Mouse (Mus musculus): ENCODE data around the gene Gigyf1. TPM values are rescaled to one million over a fixed set of nuclear protein-coding genes. Genes with fewer than 3 reads are reported as not detected.
A peak's percentile ranks its signal among the peaks of the same experiment; 100 is the strongest.

The Gigyf1 gene
- total RNA-seq, 2 experiments from 2014 or later: 27.5 to 30.7 TPM

DNA sequence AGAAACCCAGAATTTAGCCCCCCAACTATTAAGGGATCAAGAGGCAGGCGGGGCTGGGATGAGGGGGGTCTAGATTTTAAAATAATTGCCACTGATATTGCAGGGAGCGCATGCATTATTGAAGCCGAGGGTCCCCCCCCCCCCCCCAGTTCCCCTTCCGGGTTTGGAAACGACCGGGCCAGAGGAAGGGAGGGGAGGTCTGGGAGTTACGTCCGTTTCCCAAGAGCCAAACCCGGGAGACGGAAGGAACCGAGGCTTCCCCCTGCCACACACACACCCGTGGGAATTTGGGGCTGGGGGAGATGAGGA lies 14.4 kb downstream of the Gigyf1 start:
- no peak for DNase-seq (ENCODE audit: low spot score in 2 of 2)

DNA sequence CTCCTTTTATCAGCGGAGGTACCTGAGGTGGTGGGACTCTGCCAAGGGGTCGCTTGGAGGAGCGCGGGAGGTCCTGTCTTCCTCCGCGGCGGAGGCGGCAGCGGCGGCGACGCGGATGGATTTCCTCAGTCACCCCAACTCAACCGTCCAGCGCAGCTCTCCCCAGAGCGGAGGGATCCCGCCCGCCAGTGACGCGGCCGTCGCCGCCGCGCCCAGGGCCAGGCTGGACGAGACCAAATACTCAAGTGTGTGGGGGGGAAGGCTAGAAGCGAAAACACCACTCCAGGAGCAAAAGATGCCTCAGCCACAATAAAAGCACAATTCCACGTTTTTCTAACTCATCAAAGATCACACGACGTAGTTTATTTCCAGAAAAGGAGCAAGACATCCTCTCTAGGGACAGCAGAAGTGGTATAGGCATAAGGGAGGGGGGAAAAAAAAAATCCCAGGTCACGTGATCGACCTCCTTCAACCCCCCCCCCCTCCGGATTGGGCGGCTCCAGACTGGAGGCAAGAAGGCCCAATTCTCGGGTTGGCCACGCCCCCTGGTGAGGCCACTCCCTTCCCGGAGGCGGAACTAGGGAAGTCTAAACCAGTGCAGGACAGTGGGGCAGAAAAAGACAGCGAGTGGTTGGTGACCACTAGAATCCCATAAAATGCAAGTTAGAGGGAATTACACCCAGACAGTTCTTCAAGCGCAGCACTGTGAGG lies 14.9 kb downstream of the Gigyf1 start, which contains the start of the genes Epo and Gnb2:
Gene Epo (minus strand): TSS at position 126 of the 711 bp plus-strand sequence.
Gene Gnb2 (minus strand): TSS at position 394 of the 711 bp plus-strand sequence.
- peak; percentile 96 to 99 for DNase-seq (ENCODE audit: low spot score in 2 of 2)

DNA sequence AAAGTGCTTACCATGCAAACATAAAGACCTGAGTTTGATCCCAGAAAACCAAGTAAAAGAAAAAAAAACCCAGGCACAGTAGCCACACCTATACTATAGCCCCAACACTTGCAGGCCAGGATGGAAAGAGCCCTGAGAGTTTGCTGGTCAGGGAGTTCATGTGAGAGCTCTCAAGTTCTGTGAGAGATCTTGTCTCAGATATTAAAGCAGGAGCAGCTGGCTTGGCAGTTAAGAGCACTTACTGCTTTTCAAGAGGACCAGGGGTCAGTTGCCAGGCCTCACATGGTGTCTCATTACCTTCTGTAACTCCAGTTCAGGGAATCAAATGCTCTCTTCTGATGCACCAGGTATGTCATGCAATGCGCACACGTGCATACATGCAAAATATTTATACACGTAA lies 16.4 kb downstream of the Gigyf1 start:
- DNase-seq (ENCODE audit: low spot score in 2 of 2): no peak

DNA sequence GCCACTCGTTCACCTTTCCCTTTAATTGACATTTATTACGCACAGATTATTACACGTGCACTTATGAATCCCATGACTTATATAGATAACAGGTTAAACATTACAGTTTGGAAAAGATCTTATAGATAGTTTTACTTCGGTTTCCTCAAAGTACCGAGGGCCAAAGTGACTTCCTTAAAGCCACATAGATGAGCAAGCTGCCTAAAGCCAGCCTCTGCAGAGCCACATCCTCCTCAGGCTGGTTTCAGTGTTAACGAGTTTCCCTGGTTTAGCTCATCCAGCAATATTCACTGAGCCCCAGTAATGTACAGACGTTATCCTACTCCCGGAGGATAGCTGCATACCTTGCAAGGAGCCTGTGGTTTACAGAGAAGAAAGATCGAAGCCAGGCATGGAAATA lies 17.0 kb downstream of the Gigyf1 start:
- DNase-seq (ENCODE audit: low spot score in 2 of 2): no peak

DNA sequence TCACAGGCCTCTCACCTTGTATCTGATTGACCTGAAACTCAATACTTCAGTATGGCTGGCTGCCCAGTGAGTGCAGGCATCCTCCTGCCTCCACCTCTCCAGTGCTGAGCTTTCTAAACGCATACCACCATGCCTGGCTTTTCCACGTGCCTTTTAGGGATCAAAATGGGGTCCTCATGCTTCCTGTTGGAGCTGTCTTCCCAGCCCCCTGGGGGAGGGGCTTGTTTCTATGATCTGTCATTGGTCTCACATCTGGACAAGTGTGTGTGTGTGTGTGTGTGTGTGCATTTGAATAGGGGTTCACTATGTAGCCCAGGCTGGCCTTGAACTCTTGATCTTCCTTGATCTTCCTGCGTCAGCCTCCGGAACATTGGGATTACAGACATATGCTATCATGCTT lies 19.1 kb downstream of the Gigyf1 start:
- DNase-seq (ENCODE audit: low spot score in 2 of 2): peak in 1 of 2 experiments; percentile 11

DNA sequence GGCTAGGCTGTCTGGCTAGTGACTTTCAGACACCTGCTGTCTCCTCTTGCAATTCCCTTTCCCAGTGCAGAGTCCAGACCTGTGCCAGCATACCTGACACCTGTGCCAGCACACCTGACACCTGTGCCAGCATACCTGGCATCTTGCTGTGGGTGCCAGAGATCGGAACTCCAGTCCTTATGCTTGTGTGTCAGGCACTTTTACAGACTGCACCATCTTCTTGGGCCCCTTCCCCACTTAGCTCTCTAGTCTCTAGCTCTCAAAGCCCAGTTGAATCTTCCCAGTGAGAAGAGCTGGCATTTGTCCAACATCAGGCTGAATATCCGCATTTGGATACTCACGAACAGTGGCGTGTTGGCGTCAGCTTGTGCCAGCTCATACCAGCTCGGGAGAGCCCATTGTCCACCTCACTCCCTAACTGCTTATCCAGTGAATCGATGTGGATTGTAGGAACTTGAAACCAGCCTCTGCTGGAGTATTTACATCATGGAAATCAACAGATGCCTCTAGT lies 21.0 kb downstream of the Gigyf1 start:
- peak in 1 of 2 experiments; percentile 11 for DNase-seq (ENCODE audit: low spot score in 2 of 2)

DNA sequence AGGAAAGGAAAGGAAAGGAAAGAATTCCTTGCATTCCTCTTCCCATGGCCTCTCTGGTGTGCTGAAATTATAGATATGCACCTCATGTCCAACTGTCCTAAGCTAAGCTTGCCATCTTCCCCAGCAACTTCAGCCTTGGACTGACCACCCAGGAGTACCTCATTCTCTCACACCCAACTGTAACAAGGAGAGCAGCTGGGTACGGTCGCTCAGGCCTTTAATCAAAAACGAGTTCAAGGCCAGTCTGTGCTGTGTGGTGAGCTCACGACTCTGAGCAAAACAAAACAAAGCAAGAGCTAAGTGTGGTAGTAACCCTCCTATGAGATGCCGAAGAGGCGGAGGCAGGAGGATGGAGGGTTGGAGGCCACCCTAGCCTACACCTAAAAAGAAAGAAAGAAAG lies 22.6 kb downstream of the Gigyf1 start:
- peak in 1 of 2 experiments; percentile 10 for DNase-seq (ENCODE audit: low spot score in 2 of 2)

DNA sequence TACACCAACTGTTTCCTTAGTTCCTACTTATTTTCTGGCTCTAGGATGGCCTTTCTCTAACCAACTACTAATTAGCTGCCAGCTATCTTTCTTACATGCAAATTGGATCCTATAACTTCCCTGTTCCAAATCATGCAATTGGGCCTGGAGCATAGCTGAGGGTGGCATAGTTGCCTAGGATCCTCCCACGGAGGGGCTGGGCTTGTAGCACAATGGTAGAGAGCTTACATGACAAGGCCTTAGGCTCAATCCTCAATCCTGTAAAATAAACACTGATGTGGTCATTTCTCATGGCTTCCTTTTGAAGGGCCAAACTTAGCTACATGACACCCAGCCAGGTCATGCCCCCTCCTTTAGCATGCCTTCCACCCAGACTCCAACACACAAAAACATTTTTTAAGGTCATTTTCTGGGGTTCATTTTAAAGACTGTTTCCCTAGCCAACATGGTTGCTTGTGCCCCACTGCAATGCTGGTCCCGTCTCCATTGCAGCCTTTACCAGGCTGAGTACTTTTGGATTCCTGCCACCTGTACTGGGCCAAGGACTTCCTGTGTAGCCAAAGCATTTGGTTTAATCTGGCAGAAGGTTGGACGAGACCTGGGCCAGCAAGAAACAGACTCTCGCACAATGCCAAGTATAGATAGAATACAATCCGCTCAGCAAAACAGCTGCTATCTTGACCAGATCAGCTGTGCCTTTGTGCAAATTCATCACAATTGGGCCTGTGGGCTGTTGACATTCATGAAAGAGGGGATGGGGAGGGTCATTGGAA lies 23.6 kb downstream of the Gigyf1 start:
- peak in 1 of 2 experiments; percentile 13 for DNase-seq (ENCODE audit: low spot score in 2 of 2)

DNA sequence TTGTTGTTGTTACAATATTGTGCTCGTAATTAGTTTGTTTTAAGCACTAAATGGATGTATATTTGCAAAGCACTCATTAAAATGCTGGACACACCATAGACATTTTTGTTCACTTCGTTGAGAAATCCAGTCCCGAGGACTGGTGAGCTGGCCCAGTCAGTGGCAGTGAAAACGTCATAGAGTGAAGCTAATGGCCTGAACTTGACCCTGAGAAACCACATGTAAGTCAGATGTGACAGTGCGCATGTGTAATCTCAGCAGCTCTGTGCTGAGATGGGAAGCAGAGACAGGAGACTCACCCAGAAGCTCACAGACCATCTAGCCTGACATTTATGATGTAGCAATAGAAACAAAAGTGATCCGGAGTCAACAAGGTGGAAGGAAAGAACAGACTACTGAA lies 26.6 kb downstream of the Gigyf1 start:
- DNase-seq (ENCODE audit: low spot score in 2 of 2): no peak

DNA sequence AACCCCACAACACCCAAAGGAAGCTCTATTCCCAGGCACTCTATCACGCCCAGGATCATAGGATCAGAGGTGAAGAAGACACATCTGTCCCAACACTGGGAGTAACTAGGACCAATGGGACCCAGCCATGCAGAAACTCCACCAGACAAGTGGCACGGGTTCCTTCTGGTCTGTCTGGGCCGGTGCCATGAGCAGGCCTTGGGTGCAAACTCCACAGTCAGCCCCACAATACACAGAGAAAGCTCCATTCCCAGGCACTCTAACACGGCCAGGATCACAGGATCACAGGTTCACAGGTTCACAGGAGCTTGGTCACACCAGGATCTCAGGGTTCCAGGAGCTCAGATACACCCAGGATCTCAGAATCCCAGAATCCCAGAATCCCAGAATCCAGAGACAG lies 27.2 kb downstream of the Gigyf1 start:
- DNase-seq (ENCODE audit: low spot score in 2 of 2): peak in 1 of 2 experiments; percentile 8

DNA sequence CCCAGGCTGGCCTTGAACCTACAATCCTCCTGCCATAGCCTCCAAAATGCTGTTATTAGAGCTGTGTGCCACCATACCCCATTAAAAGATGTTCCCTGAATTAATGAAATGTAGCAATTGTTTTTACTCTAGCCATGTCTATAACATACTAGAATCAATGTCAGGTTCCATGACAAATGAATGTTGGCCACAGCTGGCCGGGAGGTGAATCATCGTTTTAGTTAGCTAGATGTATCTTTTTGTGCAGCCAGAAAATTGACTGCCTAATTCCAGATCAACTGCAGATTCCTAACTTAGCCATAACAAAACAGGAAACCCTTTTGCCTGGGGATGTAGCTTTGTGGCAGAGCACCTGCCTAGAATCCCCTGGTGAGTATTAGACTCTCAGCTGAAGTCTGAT lies 31.5 kb downstream of the Gigyf1 start:
- peak in 1 of 2 experiments; percentile 6 for DNase-seq (ENCODE audit: low spot score in 2 of 2)

DNA sequence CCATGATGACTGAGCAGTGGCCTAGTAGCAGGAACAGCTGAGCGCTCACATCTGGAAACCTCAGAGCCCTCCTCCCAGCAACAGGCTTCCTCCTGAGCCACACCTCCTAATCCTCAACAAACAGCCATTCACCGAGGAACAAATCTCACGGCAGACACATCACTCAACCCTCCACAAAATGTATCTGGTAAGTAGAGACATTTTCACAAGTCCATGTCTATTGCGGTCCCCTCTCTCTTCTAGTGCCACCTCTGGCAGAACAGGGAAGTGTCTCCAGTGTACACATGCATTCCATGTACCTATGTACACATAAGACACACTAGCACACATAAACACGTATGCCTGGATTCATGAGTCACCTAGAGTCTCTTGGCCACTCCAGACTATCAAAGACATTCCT lies 32.8 kb downstream of the Gigyf1 start:
- DNase-seq (ENCODE audit: low spot score in 2 of 2): peak in 1 of 2 experiments; percentile 9

DNA sequence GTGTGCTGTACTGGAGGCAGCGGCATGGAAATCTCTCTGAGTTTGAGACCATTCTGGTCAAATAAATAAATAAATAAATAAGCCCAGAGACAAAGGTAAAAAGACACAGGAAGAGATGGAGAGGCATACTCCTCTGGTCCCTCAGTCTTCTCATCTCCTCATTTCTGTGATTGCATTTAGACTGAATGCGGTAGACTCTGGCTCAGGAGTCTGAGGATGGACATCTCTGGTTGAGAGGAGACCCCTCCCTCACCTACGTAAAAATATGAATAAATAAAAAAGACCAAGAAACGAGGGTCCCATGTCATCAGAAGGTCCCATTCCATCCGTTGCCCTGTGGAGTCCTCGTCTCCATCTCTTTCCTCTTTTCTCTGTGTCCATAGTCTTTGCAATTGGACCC lies 34.7 kb downstream of the Gigyf1 start:
- no peak for DNase-seq (ENCODE audit: low spot score in 2 of 2)

DNA sequence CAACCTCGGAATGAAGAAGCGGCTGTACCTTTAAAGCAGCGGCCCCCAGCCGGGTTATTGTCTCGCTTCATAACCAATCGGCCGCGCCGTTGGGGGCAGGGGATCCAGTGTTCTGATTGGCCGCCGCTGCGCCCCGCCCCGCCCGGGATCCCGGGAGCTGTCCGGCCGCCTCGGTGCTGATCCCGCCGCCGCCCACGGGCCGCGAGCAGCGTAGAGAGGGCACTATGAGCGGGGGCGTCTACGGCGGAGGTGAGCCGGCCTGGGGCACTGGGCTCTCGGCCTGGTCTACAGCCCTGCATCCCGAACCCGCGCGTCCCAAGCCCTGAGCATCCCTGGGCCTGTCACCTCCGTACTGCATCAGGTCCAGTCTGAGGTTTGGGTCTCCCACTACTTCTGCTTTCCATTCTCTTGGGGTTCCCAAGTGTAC lies 35.1 kb downstream of the Gigyf1 start, which contains the start of gene Actl6b:
Gene Actl6b (plus strand): TSS at position 107 of the 427 bp plus-strand sequence.
- DNase-seq (ENCODE audit: low spot score in 2 of 2): peak; percentile 69 to 76

DNA sequence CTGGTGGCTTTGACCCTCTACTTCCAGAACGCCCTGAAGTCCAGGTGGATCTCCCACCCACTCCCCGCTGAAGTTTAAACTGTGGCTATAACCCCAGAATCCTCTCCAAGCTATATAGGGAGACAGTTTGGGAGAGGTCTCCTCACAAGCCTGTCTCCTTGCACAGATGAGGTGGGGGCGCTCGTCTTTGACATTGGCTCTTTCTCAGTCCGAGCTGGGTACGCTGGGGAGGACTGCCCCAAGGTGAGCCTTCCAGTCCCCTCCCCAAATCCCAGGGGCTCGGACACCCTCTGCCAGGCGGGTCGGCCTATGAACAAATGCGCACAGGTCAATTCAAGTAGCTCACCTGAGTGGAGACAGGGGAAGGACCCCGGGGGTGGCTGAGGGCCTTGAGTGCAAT lies 35.5 kb downstream of the Gigyf1 start:
- peak in 1 of 2 experiments; percentile 15 for DNase-seq (ENCODE audit: low spot score in 2 of 2)

DNA sequence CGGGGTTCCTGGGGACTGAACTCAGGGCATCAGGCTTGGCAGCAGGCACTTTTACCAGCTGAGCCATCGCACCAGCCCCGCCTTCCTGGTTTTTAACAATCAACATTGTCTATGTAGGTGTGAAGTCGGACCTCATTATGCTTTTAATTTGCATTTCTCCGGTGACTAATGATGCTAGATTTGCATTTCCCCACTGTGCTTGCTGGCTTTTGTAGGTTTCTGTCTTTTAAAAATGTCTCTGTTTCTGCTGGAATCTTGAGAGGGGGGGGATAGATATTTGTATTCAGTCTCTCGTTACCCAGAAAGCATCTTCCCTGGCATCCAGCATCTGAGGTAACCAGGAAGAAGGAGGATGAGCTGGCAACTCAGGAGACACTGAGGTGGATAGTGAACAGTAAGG lies 43.2 kb downstream of the Gigyf1 start:
- DNase-seq (ENCODE audit: low spot score in 2 of 2): no peak

DNA sequence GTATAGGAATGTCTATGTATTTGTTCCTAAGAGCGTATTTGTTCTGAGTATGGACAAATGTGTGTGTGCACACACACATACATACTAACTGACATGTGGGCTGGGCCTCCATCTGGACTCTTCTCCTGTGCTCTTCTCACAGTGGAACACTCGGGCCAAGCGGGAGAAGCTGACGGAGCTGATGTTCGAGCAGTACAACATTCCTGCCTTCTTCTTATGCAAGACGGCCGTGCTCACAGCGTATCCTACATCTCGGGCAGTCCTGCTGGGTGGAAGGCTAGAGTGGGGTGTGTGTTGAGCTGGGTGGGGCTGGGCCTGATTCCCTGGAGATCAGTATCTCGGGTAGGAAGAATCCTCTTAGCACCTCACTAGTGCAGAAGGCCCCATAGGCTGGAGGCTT lies 44.6 kb downstream of the Gigyf1 start:
- DNase-seq (ENCODE audit: low spot score in 2 of 2): no peak

DNA sequence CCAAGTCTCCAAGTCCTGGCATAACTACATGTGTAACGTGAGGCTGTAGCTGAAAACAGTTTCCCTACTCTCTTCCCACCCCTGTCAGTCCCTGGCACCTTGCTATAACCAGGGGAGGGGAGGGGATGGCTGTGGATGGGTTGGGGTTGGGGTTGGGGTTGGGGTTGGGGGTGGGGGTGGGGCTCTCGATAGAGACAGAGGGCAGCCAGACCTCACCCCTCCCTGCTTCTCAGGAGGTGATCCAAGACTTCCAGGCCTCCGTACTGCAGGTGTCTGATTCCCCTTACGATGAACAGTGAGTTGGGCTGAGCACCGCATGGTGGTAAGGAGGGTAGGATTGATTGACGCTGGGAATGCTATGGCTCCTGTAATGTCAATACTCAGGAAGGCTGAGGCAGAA lies 47.4 kb downstream of the Gigyf1 start:
- no peak for DNase-seq (ENCODE audit: low spot score in 2 of 2)

DNA sequence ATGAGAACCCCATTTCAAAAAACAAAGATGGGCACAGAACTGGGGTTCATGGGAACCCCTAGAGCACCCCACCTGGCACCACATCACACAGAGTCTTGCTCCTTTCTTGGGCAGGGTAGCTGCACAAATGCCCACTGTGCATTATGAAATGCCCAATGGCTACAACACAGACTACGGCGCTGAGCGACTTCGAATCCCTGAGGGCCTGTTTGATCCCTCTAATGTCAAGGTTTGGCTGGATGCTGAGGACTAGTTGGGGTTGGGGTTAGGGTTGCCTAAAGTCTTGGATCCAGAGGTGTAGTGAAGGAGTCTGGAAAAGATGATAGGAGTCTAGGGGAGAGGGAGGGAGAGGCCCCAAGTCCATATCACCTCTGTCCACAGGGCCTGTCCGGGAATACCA lies 48.1 kb downstream of the Gigyf1 start:
- DNase-seq (ENCODE audit: low spot score in 2 of 2): no peak

DNA sequence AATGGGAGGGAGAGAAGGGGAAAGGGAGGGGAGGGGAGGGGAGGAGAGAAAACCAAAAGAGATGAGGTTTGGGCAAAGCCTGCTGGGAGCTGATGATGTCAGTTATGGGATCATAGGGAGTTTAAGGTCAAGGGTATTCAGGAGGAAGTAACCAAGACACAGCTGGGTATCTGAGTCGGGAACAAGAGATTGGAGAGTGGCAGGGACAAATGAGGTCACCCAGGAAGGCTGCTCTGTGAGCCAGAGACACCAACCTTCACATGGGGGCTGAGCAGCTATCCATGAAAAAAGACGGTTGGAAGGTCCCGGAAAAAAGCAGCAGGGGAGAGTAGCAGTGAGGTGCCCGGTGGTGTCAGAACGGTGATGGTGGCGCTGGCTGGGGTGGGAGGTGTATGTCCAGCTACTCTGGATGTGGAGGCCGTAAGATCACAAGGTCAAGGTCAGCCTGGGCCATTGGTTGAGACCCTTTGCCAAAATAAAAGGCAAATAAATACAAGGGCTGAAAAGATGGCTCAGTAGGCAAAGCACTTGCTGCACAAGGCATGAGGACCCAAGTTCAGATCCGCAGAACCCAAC lies 50.0 kb downstream of the Gigyf1 start:
- peak in 1 of 2 experiments; percentile 14 for DNase-seq (ENCODE audit: low spot score in 2 of 2)

DNA sequence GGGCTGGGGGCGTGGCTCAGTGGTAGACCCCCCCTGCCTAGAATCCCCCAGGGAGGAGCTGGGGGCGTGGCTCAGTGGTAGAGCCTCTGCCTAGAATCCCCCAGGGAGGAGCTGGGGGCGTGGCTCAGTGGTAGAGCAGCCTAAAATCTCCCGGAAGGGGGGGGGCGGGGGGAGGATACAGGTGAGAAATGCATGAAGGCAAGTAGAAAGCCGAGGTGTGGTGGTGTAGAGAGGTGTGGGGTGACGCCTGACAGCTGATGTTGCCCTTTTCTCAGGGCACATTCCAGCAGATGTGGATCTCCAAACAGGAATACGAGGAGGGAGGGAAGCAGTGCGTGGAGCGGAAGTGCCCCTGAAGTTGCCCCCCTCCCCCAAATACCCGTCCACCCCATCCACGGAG lies 50.7 kb downstream of the Gigyf1 start:
- peak in 1 of 2 experiments; percentile 11 for DNase-seq (ENCODE audit: low spot score in 2 of 2)

DNA sequence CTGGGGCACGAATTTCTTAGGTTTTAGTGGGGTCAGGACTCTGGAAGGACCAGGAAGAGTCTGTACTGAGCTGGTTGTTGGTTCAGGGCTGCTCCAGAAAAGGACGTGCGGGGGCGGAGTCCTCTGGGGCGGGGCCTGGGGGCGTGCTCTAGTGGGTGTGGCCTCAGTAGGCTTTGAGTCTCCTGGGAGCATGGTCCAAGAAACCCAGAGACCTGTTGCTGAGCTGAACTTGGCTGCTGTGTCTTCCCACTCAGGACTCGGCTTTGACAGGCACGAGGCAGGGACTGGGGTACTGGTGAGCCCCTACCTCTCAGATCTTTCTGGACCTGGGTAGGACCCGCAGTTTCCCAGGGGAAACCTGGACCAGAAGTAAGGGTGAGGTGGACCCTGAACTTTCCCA lies 51.3 kb downstream of the Gigyf1 start, which contains the start of gene Tfr2:
Gene Tfr2 (plus strand): TSS at position 176 of the 400 bp plus-strand sequence.
- DNase-seq (ENCODE audit: low spot score in 2 of 2): peak in 1 of 2 experiments; percentile 11
